13 mouse cellular contexts compared by ENCODE assay signal in genomic region chr12:114564329-114564728, GRCm38 (mm10).
"Had no signal": no experiment of that assay in that cellular context is flagged by ENCODE, and none has a peak within 500 bp of the region (broad histone marks: within the 10 kb centered on the region; RNA-seq: fewer than 3 reads in every experiment).

No protein-coding gene starts in this region.

- DNase-seq: kidney, adult 18-20 months; kidney, adult 9 months; kidney, postnatal 14 days; kidney, postnatal 4 days; left cerebral cortex, postnatal 4 days; liver, postnatal 0 days; lung, embryonic 14.5 days; right cerebral cortex, adult 18-20 months; right cerebral cortex, postnatal 25 days; spleen, adult 18-20 months had no signal

- ATAC-seq: intestine, embryonic 16.5 days; liver, postnatal 0 days; lung, postnatal 0 days; midbrain, embryonic 15.5 days had no signal
